Mouse (Mus musculus) liver, embryonic 14.5 days (tissue): Measurements from ENCODE around the gene Ldb3.

Experiments used
- CTCF ChIP-seq: IDR thresholded peaks from 2 replicates; pipeline ENCODE4 v1.5.1; 2016; ENCODE audit warnings: antibody characterized with exemption, low read depth, control low read depth
- EP300 ChIP-seq: IDR thresholded peaks from 2 replicates; pipeline ENCODE4 v1.6.1; 2016; ENCODE audit warnings: antibody characterized with exemption, low read depth

- TF ChIP-seq CTCF = no peak
- no peak for TF ChIP-seq EP300
Observed at GRCm38 (mm10) chr14:34512602-34513001, 75.9 kb downstream of the Ldb3 start.
